Mouse (Mus musculus) liver, adult 2 months (tissue): ENCODE results near the gene Rasgrf1.

Experiments used
- CTCF ChIP-seq: fragments of 200-500 bp; IDR thresholded peaks from 2 replicates; pipeline ENCODE4 v1.5.1; 2011; ENCODE audit warnings: low read depth, low read length, control low read depth
- POLR2A ChIP-seq: fragments of 200-500 bp; IDR thresholded peaks from 2 replicates; pipeline ENCODE4 v1.6.1; 2011; ENCODE audit warnings: low read length, control low read depth; ENCODE audit not compliant: insufficient read depth; ENCODE audit errors: extremely low read depth

DNA sequence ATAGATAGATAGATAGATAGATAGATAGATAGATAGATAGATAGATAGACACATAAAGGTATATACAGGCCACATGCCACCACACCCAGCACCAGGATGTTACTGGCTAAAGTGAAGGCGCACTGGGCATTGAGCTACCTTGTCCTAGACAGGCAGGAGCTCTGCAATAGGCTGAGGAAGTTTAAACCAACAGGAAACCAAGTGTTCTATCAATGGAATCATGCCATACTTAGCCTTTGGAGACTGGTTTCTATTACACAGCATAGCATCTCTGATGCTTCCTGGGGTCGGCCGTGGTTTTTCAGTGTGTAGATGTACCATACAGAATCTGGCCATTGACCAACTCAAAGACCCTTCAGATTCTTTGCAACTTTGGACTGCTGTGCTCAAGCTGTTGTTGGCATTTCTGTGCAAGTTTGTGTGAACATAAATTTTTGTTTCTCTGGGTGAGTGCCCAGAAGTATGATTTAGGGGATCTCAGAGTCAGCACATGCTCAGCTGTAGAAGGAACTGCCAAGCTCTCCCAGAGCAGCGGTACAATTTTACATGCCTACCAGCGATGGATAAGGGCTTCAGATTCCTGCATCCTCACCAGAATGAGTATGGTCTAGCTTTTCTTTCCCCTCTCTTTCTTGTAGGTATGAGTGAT, 17.0 kb upstream of the Rasgrf1 start:
- TF ChIP-seq POLR2A (no peak), CTCF (no peak)
